Mouse (Mus musculus) activated CD4-positive, CD25-positive, alpha-beta regulatory T cell, adult 4 months (primary cell): ENCODE results near the gene Ccz1. TPM values are rescaled to one million over a fixed set of nuclear protein-coding genes. Genes with fewer than 3 reads are reported as not detected.

ENCODE experiments used
- ATAC-seq: one replicate; pipeline ENCODE4 v1.8.0; 2017
- polyA plus RNA-seq, 2 experiments: library from polyadenylated mRNA; unstranded; fragments of 100-300 nt; shearing (Covaris generic); gene quantifications; one replicate each; pipeline ENCODE4 v1.2.1; 2017

Gene Ccz1
- polyA plus RNA-seq, 2 experiments from 2014 or later = 37.5 to 38.6 TPM

- no peak for ATAC-seq
Measured at GRCm38 (mm10) chr5:143993260-143993659, 21.4 kb downstream of the Ccz1 start.

- no peak for ATAC-seq
Measured at GRCm38 (mm10) chr5:143992661-143993060, 22.0 kb downstream of the Ccz1 start.

- no peak for ATAC-seq
Measured at GRCm38 (mm10) chr5:143990086-143990485, 24.6 kb downstream of the Ccz1 start.

GRCm38 (mm10) chr5:143989046-143989445 is 25.6 kb downstream of the Ccz1 start:
- ATAC-seq = no peak

- no peak for ATAC-seq
Measured at GRCm38 (mm10) chr5:143987596-143987995, 27.1 kb downstream of the Ccz1 start.

GRCm38 (mm10) chr5:143985381-143985780 is 29.3 kb downstream of the Ccz1 start:
- ATAC-seq = no peak

- no peak for ATAC-seq
Measured at GRCm38 (mm10) chr5:143982361-143982760, 32.3 kb downstream of the Ccz1 start.

GRCm38 (mm10) chr5:143980858-143981257 is 33.8 kb downstream of the Ccz1 start:
- ATAC-seq = no peak

- no peak for ATAC-seq
Measured at GRCm38 (mm10) chr5:143976726-143977431, 37.8 kb downstream of the Ccz1 start.

- no peak for ATAC-seq
Measured at GRCm38 (mm10) chr5:143976232-143976631, 38.4 kb downstream of the Ccz1 start.

- no peak for ATAC-seq
Measured at GRCm38 (mm10) chr5:143975631-143975933, 39.1 kb downstream of the Ccz1 start.

GRCm38 (mm10) chr5:143974931-143975630 is 39.6 kb downstream of the Ccz1 start:
- no peak for ATAC-seq

- no peak for ATAC-seq
Measured at GRCm38 (mm10) chr5:143972628-143973027, 42.0 kb downstream of the Ccz1 start.

- ATAC-seq = no peak
Measured at GRCm38 (mm10) chr5:143966671-143967070, 48.0 kb downstream of the Ccz1 start.

- no peak for ATAC-seq
Measured at GRCm38 (mm10) chr5:143965586-143966345, 48.9 kb downstream of the Ccz1 start.

GRCm38 (mm10) chr5:143961176-143961575 is 53.5 kb downstream of the Ccz1 start:
- ATAC-seq = no peak

- no peak for ATAC-seq
Measured at GRCm38 (mm10) chr5:143959551-143959950, 55.1 kb downstream of the Ccz1 start.

- ATAC-seq = no peak
Measured at GRCm38 (mm10) chr5:143957101-143957500, 57.6 kb downstream of the Ccz1 start.

- no peak for ATAC-seq
Measured at GRCm38 (mm10) chr5:143950016-143950415, 64.7 kb downstream of the Ccz1 start.

- ATAC-seq = no peak
Measured at GRCm38 (mm10) chr5:143948361-143948760, 66.3 kb downstream of the Ccz1 start.

GRCm38 (mm10) chr5:143943231-143944125 is 71.2 kb downstream of the Ccz1 start:
- no peak for ATAC-seq

GRCm38 (mm10) chr5:143941588-143941987 is 73.1 kb downstream of the Ccz1 start:
- ATAC-seq = no peak
